Mouse (Mus musculus) cerebellum, postnatal 10 days (tissue): Measurements from ENCODE around the gene Ebpl.
A peak's percentile ranks its signal among the peaks of the same experiment; 100 is the strongest.

ENCODE experiments used
- DNase-seq, 2 experiments: peaks; one replicate each; pipeline ENCODE4 v3.0.0; 2021; ENCODE audit warnings: mixed read lengths in 2 of 2

Ebpl gene

GRCm38 (mm10) chr14:61360131-61360980 is at the start of gene Ebpl:
TSS of gene Ebpl (minus strand) at chr14:61360439.
- DNase-seq: peak; percentile 91 to 94

DNA sequence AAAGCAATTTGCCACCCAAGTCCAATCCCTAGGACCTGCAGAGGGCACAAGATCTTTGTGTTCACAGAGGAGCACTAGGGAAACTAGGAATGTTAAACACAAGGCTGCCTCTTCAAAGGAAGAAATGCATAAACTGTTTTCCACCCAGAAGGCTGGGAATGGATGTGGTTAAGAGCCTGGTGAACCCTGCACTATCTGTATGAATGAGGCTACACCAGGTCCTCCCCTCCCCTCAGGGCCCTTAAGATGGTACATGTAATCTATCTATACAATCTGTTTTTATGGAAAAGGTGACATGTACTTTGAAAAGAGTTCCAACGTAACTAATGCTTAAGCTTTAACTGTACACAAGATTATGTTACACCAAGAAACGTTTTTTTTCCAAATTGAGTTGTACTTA is 49.8 kb upstream of the Ebpl start:
- no peak for DNase-seq

DNA sequence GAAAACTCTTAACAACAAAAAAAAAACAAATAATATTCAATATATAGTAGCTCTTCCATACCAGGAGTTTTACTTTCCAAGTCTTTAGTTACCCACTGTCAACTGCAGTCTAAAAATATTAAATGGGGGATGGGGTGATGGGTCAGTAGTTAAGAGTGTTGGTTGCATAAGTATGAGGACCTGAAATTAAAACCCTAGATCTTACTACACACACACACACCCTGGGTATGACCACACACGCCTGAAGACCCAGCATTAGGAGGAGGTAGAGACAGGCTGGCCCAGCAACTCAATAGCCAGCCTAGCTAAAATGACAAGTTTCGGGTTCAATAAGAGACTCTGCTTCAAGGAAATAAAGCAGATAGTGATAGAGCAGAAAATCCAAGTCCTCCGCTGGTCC is 46.8 kb upstream of the Ebpl start:
- no peak for DNase-seq

DNA sequence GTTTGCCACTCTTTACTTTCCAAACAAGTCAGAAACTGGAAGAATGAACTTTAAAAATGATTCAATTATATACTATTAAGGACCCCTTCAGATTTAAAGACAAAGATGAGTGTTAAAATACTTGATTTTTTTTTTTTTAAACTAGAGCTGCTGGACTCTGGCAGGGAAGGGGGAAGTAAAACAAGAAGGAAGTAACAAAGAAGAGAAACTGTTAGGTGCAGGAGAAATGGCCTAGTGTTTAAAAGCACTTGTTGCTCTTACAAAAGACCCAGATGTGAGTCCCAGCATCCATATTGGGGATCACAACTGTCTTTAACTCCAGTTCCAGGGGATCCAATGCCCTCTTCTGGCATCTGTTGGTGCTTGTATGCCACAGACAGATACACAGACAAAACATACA is 45.5 kb upstream of the Ebpl start:
- DNase-seq: no peak

GRCm38 (mm10) chr14:61404941-61405340 is 44.7 kb upstream of the Ebpl start:
- no peak for DNase-seq

DNA sequence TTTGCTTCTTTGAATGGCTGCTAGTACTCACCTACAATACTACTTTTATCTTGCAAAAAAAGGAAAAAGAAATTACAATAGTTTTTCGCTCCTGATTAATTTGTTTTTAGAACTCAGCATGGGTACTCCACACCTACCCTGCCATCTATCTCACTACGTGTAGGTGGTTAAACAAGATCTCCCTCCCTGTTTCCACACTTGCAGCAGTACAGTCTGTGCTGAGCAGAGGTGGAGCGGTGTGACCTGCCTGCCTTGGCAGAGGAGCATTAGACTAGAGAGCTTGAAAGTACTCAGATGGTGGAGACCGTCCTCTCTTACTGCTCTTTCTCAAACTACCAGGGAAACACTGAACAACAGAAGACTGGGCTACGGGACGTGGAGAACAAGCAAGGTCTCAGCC is 34.5 kb upstream of the Ebpl start:
- DNase-seq: no peak

- DNase-seq: no peak
Observed at GRCm38 (mm10) chr14:61390586-61390985, 30.3 kb upstream of the Ebpl start.

DNA sequence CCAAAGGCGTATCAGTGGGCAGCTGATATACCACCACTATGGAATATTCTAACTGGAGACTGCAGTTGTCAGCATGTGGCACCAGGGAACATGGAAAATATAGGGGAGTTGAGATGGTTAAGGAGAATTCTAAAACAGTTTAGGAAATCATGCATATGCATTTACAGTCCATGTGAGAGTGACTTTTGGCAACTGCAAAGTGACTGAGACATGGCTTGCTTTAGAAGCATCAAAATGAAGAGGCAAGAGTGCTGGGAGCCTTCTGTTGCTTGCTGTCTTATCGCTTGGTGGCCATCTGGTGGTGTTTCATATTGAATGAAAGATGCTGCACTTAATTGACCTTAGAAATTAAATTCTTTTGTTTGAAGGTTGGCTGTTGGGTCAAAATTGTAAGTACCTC is 7.1 kb upstream of the Ebpl start:
- DNase-seq: peak; percentile 48 to 54

- peak; percentile 34 for DNase-seq
Observed at GRCm38 (mm10) chr14:61364656-61365055, 4.4 kb upstream of the Ebpl start.

- no peak for DNase-seq
Observed at GRCm38 (mm10) chr14:61363734-61364133, 3.5 kb upstream of the Ebpl start.

GRCm38 (mm10) chr14:61362268-61362667 is 2.0 kb upstream of the Ebpl start:
- DNase-seq: no peak

- DNase-seq: no peak
Observed at GRCm38 (mm10) chr14:61360981-61361511, 807 bp upstream of the Ebpl start.

- DNase-seq: no peak
Observed at GRCm38 (mm10) chr14:61354251-61355235, 5.7 kb downstream of the Ebpl start.

DNA sequence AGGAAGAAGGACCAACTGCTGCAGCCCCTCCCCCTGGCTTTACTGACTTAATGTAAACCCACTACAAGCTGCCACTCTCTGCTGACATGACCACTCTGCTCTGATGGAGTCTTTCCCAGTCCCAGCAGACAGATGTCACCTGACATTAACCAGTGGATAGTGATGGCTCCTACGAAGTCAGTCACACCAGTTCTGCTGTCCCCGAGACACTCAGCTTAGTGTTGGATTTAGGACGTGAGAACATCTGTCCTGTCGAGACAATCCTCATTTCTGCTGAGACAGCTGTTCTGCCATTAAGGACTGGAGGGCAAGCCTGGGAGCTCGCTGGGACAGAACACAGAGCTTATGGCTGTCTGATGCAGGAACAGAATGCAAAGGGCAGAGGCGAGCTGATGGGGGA is 9.4 kb downstream of the Ebpl start:
- no peak for DNase-seq

- no peak for DNase-seq
Observed at GRCm38 (mm10) chr14:61349876-61350275, 10.4 kb downstream of the Ebpl start.

DNA sequence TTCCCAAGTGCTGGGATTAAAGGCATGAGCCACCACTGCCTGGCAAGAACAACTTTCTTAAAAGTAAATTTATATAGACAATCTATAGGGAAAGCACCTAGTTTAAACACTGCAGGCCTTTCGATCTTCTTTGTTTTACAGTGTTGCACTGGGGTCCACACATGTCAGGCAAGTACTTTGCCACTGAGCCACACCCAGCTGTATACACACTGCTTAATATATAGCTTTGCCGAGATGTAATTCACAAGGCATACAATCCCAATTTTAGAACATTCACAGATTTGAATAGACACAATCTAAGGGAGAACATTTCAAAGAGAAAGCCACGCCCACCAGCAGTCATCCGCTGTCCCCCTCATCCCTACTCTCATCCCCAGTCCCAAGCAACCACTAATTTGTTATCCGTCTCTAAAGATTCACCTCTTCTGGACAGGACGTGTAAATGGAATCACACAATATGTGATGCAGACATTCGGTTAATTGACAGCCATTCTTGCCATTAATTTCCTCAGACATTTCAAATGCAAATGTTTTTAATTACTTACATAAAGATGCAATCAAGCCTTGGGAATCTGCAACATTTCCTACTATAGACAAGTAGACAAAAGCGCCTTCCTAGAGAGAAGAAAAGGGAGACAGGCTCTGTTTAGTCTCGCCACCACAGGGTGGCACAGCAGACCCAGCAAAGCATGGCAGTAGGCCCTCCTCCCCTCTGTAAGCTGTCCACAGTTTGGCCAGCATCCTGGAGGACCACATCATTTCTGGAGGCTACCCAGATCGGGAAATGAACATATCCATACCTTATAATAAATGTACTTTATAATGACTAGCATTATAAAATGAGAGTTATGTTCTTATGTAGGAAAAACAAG is 13.2 kb downstream of the Ebpl start:
- DNase-seq: peak; percentile 81 to 84

DNA sequence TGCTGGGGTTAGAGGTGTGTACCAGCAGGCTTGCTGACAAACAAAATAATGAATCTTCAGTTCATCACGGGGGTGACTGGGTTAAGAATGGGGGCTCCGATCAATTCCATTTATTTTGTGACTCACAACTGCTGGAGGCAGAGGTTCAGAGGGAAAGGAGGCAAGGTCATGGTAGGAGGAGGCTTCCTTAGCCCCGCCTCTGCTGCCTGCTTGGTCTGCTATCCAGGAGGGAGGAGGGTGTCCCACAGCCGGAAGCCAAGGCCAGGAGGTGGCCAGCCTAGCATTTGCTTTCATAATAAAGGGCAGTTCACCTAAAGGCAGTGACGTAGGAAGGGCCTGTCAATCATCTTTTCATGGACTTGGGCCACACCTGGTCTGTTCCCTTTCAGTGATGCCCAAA is 15.6 kb downstream of the Ebpl start:
- no peak for DNase-seq

- DNase-seq: no peak
Observed at GRCm38 (mm10) chr14:61339381-61339780, 20.9 kb downstream of the Ebpl start.

DNA sequence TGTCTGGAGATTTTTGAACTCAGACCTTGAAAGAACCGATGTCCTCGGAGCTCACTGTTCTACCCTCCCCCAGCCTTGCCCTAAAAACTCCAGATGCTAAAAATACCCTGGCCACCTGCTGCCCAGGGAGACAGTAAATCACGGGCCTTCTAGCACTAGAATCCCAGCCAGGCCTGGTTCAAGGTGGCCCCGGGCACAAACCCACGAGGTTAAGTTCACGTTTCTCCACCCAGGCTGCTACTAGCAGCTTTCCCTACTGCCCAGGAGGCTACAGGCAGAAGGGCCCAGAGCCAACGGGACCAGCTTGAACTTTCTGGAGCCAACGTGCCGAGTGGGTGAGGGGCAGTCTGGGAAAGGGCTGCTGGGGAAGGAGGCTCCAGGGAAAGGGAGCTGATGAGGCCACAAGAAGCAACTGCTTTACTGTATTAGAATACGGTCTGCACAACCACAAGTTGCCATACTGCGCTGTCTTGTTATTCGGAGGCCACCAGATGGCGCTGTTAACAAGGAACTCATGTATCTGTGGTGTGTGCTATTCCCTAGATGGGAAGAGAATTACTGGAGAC is 29.2 kb downstream of the Ebpl start:
- peak; percentile 95 to 96 for DNase-seq

DNA sequence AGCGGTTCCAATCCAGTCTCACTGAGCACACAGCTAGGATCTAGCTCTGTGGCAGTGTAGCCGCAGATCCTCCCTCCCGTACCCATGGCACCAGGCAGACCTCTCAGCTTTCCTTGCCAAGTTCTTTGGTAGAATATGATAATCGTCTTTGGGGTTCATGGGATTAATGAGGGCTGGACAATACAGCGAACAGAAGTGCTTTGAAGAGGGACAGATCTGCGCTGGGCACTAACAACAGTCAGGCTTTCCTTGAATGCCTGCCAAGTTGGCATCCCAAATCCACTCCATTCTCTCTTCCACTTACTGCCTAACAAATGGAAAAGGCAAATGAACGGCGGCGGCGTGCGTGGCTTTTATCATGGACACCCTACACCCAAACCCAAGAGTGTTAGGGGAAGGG is 29.6 kb downstream of the Ebpl start:
- DNase-seq: peak; percentile 82 to 84

- DNase-seq: peak; percentile 91 to 93
Observed at GRCm38 (mm10) chr14:61327618-61328450, 32.4 kb downstream of the Ebpl start.
